Mouse (Mus musculus) stomach, postnatal 0 days (tissue): ENCODE data around the gene Gm28047.

ENCODE experiments used
- CTCF ChIP-seq: IDR thresholded peaks from 2 replicates; pipeline ENCODE4 v1.5.1; 2016; ENCODE audit warnings: antibody characterized with exemption, low read depth, mild to moderate bottlenecking, moderate library complexity
- EP300 ChIP-seq: optimal IDR thresholded peaks from 2 replicates; pipeline ENCODE3; 2016; ENCODE audit warnings: antibody characterized with exemption

- no peak for TF ChIP-seq CTCF
- TF ChIP-seq EP300 = no peak
Measured at GRCm38 (mm10) chr15:102505073-102505769, 119.6 kb downstream of the Gm28047 start.
